11 mouse cellular contexts compared by ENCODE assay signal in genomic region chr6:28817039-28817438, GRCm38 (mm10). TPM values are rescaled to one million over a fixed set of nuclear protein-coding genes. Genes with fewer than 3 reads are reported as not detected.
DNase-seq lines count a peak whose midpoint lies in the region; TF ChIP-seq lines count a peak whose summit lies in the region.
"Had no signal": no experiment of that assay in that cellular context is flagged by ENCODE, and none has a peak within 500 bp of the region (broad histone marks: within the 10 kb centered on the region; RNA-seq: fewer than 3 reads in every experiment).

No protein-coding gene starts in this region.

- no peaks in the 10 kb centered on the region for H3K36me3 ChIP-seq in testis, adult 2 months (ENCODE audit: control insufficient read depth, insufficient read depth, low read length)
- H3K36me3 ChIP-seq: embryonic facial prominence, embryonic 12.5 days had no signal

- H3K4me3 ChIP-seq in testis, adult 2 months (ENCODE audit: control insufficient read depth, low read depth, low read length), result peak overlapping the region; percentile 2; the same call in 1 of the 2 replicates
- H3K4me3 ChIP-seq: embryonic facial prominence, embryonic 12.5 days; heart, adult 2 months had no signal

- no peak overlapping the region for H3K27ac ChIP-seq in testis, adult 2 months (ENCODE audit: control insufficient read depth, insufficient read depth, low read depth, low read length)
- H3K27ac ChIP-seq: embryonic facial prominence, embryonic 12.5 days; heart, adult 2 months; liver, embryonic 14.5 days had no signal

- no peaks in the 10 kb centered on the region; the same call in 1 of the 2 replicates for H3K4me1 ChIP-seq in testis, adult 2 months (ENCODE audit: control insufficient read depth, insufficient read depth, low read length)
- H3K4me1 ChIP-seq: embryonic facial prominence, embryonic 12.5 days had no signal

- no peak for TF ChIP-seq CTCF in testis, adult 2 months (IDR thresholded peaks at IDR 0.05; ENCODE audit: control insufficient read depth, insufficient read depth, insufficient replicate concordance, low read depth, low read length)

- DNase-seq in heart, adult 11 months, result peak; percentile 92
- DNase-seq in heart, adult 8-10 months (ENCODE audit: low spot score), result no peak
- DNase-seq in testis, postnatal 10 days (ENCODE audit: low spot score), result no peak
- peak; percentile 71 to 85 for DNase-seq in frontal cortex, postnatal 36 days (ENCODE audit: low spot score in 2 of 2)
- peak; percentile 33 to 35 for DNase-seq in urinary bladder, postnatal 36 days (ENCODE audit: low spot score in 2 of 2)
- DNase-seq in adrenal gland, postnatal 36 days, result no peak
- DNase-seq in Muller cell, postnatal 12 days (ENCODE audit: inconsistent ontology term), result no peak

- H3K27me3 ChIP-seq in testis, adult 2 months (ENCODE audit: control insufficient read depth, insufficient read depth, low read length), result no peaks in the 10 kb centered on the region
- H3K27me3 ChIP-seq: embryonic facial prominence, embryonic 12.5 days had no signal

- TF ChIP-seq POLR2A in testis, adult 2 months (IDR thresholded peaks at IDR 0.05; ENCODE audit: control insufficient read depth, low read depth, low read length), result no peak

RNA-seq across cellular contexts. Expression of gene Lrrc4, which starts 14.5 kb away (rescaled TPM):
- total RNA-seq in heart, adult 8-10 months (2022), result under 1 TPM; 0.62 to 0.98 (median 0.76) TPM
- polyA plus RNA-seq in testis, adult 2 months (2012; rRNA removed), result 1.9 and 3.0 TPM in 2 replicates
- 1 to 10 TPM; 5.3 to 9.2 TPM for total RNA-seq in adrenal gland, postnatal 36 days (2021)

Comparison
In these comparisons a context has a peak if more than half of its experiments do, and no peak if none do; other contexts are left out.
1. DNase-seq: peak in heart, adult 11 months (single experiment), frontal cortex, postnatal 36 days (2 of 2) and urinary bladder, postnatal 36 days (2 of 2); none in heart, adult 8-10 months (single experiment), testis, postnatal 10 days (single experiment), adrenal gland, postnatal 36 days (0 of 2) and Muller cell, postnatal 12 days (single experiment).